ENCODE assay signal across 16 mouse cellular contexts in genomic region chr4:107856958-107857686, GRCm38 (mm10). TPM values are rescaled to one million over a fixed set of nuclear protein-coding genes. Genes with fewer than 3 reads are reported as not detected.
DNase-seq lines count a peak whose midpoint lies in the region; ATAC-seq and TF ChIP-seq lines count a peak whose summit lies in the region.
"Had no signal": no experiment of that assay in that cellular context is flagged by ENCODE, and none has a peak within 500 bp of the region (broad histone marks: within the 10 kb centered on the region; RNA-seq: fewer than 3 reads in every experiment).

No protein-coding gene starts in this region.

- H3K4me2 ChIP-seq in forebrain, embryonic 15.5 days (replicated peaks): no peak overlapping the region
- H3K4me2 ChIP-seq: embryonic facial prominence, embryonic 15.5 days; liver, embryonic 15.5 days had no signal

- no peaks in the 10 kb centered on the region for H3K27me3 ChIP-seq in forebrain, embryonic 15.5 days
- no peaks in the 10 kb centered on the region for H3K27me3 ChIP-seq in heart, adult 2 months (ENCODE audit: control insufficient read depth, insufficient read depth, low read length)
- H3K27me3 ChIP-seq: embryonic facial prominence, embryonic 15.5 days; liver, embryonic 15.5 days; Patski had no signal

- TF ChIP-seq CTCF in heart, adult 2 months (IDR thresholded peaks at IDR 0.05): no peak

- WGBS in forebrain, embryonic 15.5 days: 73% methylated on average over 11 of the region's 11 CpGs
- 62% methylated on average over 11 of the region's 11 CpGs for WGBS in heart, adult 2 months

- no peak for TF ChIP-seq POLR2A in heart, adult 2 months (IDR thresholded peaks at IDR 0.05; ENCODE audit: insufficient read depth, low read depth, low read length)

- H3K79me2 ChIP-seq in heart, adult 2 months (replicated peaks; ENCODE audit: control insufficient read depth, insufficient read depth, low read length): no peaks in the 10 kb centered on the region

- no peaks in the 10 kb centered on the region for H3K4me1 ChIP-seq in forebrain, embryonic 15.5 days
- H3K4me1 ChIP-seq in heart, adult 2 months (ENCODE audit: control insufficient read depth, insufficient read depth, low read length): no peaks in the 10 kb centered on the region
- H3K4me1 ChIP-seq: embryonic facial prominence, embryonic 15.5 days; limb, embryonic 10.5 days; liver, embryonic 15.5 days had no signal

- TF ChIP-seq EP300 in heart, adult 2 months (IDR thresholded peaks at IDR 0.05; ENCODE audit: insufficient read depth, low read depth, low read length): no peak

- peaks cover 97% of the 10 kb centered on the region for H3K36me3 ChIP-seq in forebrain, embryonic 15.5 days
- H3K36me3 ChIP-seq in heart, adult 2 months (ENCODE audit: control insufficient read depth, insufficient read depth, low read length): no peaks in the 10 kb centered on the region

- H3K9ac ChIP-seq in forebrain, embryonic 15.5 days (replicated peaks): no peak overlapping the region
- H3K9ac ChIP-seq in heart, adult 2 months (ENCODE audit: low read depth, low read length): no peak overlapping the region
- H3K9ac ChIP-seq: embryonic facial prominence, embryonic 15.5 days; liver, embryonic 15.5 days had no signal

- ATAC-seq in forebrain, embryonic 15.5 days (replicated peaks): no peak; the same call in 1 of the 2 replicates
- ATAC-seq: CD4-positive, CD25-positive, alpha-beta regulatory T cell, adult 4 months; Patski had no signal

- no peak overlapping the region for H3K4me3 ChIP-seq in forebrain, embryonic 15.5 days
- no peak overlapping the region for H3K4me3 ChIP-seq in heart, adult 2 months
- H3K4me3 ChIP-seq: embryonic facial prominence, embryonic 15.5 days; limb, embryonic 10.5 days; liver, embryonic 15.5 days; myocyte had no signal

- intact Hi-C loops in heart, adult 2 months (cut with DNase I): no loop called here

- peak overlapping the region; percentile 43; the same call in 1 of the 2 replicates for H3K27ac ChIP-seq in forebrain, embryonic 15.5 days (replicated peaks)
- H3K27ac ChIP-seq in heart, adult 2 months: no peak overlapping the region
- H3K27ac ChIP-seq: embryonic facial prominence, embryonic 15.5 days; limb, embryonic 10.5 days; liver, embryonic 15.5 days had no signal

- no peaks in the 10 kb centered on the region for H3K9me3 ChIP-seq in forebrain, embryonic 15.5 days
- H3K9me3 ChIP-seq: embryonic facial prominence, embryonic 15.5 days; limb, embryonic 10.5 days; liver, embryonic 15.5 days had no signal

- peak; percentile 32 for DNase-seq in layer of hippocampus, adult 11-12 months (ENCODE audit: low spot score)
- DNase-seq in layer of hippocampus, adult 9-11 months: no peak
- peak; percentile 73 for DNase-seq in Muller cell, postnatal 12 days (ENCODE audit: inconsistent ontology term)
- peak; percentile 56 to 58 for DNase-seq in cerebellum, adult 18-20 months
- no peak for DNase-seq in heart, adult 2 months
- DNase-seq in B cell, adult 2 months: no peak
- DNase-seq: heart, postnatal 36 days; kidney, adult 8-10 months; thymus, postnatal 36 days had no signal

RNA-seq across cellular contexts. Expression of gene Magoh, which starts 22.4 kb away (rescaled TPM):
- 141 and 152 TPM in 2 replicates for polyA plus RNA-seq in forebrain, embryonic 15.5 days (2015; fragmentation: Nextera tagmentation; extraction: Ambion mirVana)
- total RNA-seq in heart, adult 2 months (2021): 10 to 100 TPM; 40.2 to 43.2 TPM
- 38.8 and 45.1 TPM in 2 replicates for polyA plus RNA-seq in heart, adult 2 months (2012; rRNA removed)

RNA-seq across cellular contexts. Expression of gene 0610037L13Rik, which starts 32.5 kb away (rescaled TPM):
- 113 and 114 TPM in 2 replicates for polyA plus RNA-seq in forebrain, embryonic 15.5 days (2015; fragmentation: Nextera tagmentation; extraction: Ambion mirVana)
- total RNA-seq in heart, adult 2 months (2021): 10 to 100 TPM; 49.4 to 52.6 TPM
- 41.9 and 62.9 TPM in 2 replicates for polyA plus RNA-seq in heart, adult 2 months (2012; rRNA removed)

RNA-seq across cellular contexts. Expression of gene Lrp8, which starts 55.1 kb away (rescaled TPM):
- 86.3 and 93.7 TPM in 2 replicates for polyA plus RNA-seq in forebrain, embryonic 15.5 days (2015; fragmentation: Nextera tagmentation; extraction: Ambion mirVana)
- total RNA-seq in heart, adult 2 months (2021): 1 to 10 TPM in 1 of 2 experiments, under 1 TPM in 1; 0.68 to 1.1 TPM
- 0.97 and 1.0 TPM in 2 replicates for polyA plus RNA-seq in heart, adult 2 months (2012; rRNA removed)

Comparison
In these comparisons a context has a peak if more than half of its experiments do, and no peak if none do; other contexts are left out.
1. DNase-seq: peak in layer of hippocampus, adult 11-12 months (single experiment), Muller cell, postnatal 12 days (single experiment) and cerebellum, adult 18-20 months (2 of 2); none in layer of hippocampus, adult 9-11 months (single experiment), heart, adult 2 months (0 of 2) and B cell, adult 2 months (0 of 2).
2. RNA of gene Lrp8, which starts 55.1 kb away (polyA plus RNA-seq): 86.3 to 93.7 TPM in forebrain, embryonic 15.5 days; 0.97 to 1.0 TPM in heart, adult 2 months; every median in the first group is over 10 times any median in the second.